Mouse (Mus musculus) liver, embryonic 16.5 days (tissue): ENCODE results near the gene Cd79a. TPM values are rescaled to one million over a fixed set of nuclear protein-coding genes. Genes with fewer than 3 reads are reported as not detected.

Source experiments
- ATAC-seq: fragments of 200-750 bp; cut with Nextera tagmentation; 2 replicates; pipeline ENCODE4 v1.8.0; 2017; ENCODE audit warnings: low read depth, mild to moderate bottlenecking, moderate number of reproducible peaks, moderate library complexity
- H3K27ac ChIP-seq: fragments of 300-500 bp; sonication (generic); 2 replicates; pipeline ENCODE4 v1.5.1; 2014; ENCODE audit warnings: mild to moderate bottlenecking, low read length
- H3K27me3 ChIP-seq: fragments of 300-500 bp; sonication (generic); 2 replicates; pipeline ENCODE4 v1.6.1; 2014; ENCODE audit warnings: low read depth, low read length, mixed read lengths; ENCODE audit not compliant: control insufficient read depth, insufficient read depth
- H3K36me3 ChIP-seq: fragments of 300-500 bp; sonication (generic); 2 replicates; pipeline ENCODE4 v1.6.1; 2014; ENCODE audit warnings: mild to moderate bottlenecking; ENCODE audit not compliant: control insufficient read depth, insufficient read depth
- H3K4me1 ChIP-seq: fragments of 300-500 bp; sonication (generic); 2 replicates; pipeline ENCODE4 v1.6.1; 2014; ENCODE audit warnings: low read depth, low read length, mixed read lengths; ENCODE audit not compliant: control insufficient read depth
- H3K4me2 ChIP-seq: fragments of 300-500 bp; sonication (generic); 2 replicates; pipeline ENCODE4 v1.6.1; 2014; ENCODE audit warnings: low read depth, low read length, mixed read lengths
- H3K4me3 ChIP-seq: fragments of 300-500 bp; sonication (generic); 2 replicates; pipeline ENCODE4 v1.5.1; 2014; ENCODE audit warnings: low read depth, mild to moderate bottlenecking, low read length
- H3K9ac ChIP-seq: fragments of 300-500 bp; sonication (generic); 2 replicates; pipeline ENCODE4 v1.6.1; 2014; ENCODE audit warnings: low read depth, low read length
- H3K9me3 ChIP-seq: fragments of 300-500 bp; sonication (generic); replicated peaks from 2 replicates; pipeline ENCODE4 v1.6.1; 2016; ENCODE audit warnings: low read length; ENCODE audit not compliant: control insufficient read depth
- WGBS: fragments of 180-500 bp; shearing (Covaris S2); extraction: QIAGEN DNeasy Blood & Tissue Kit; methylation state at CpG from one replicate; pipeline ENCODE4 v1.1.7; 2014; ENCODE audit not compliant: insufficient replicate concordance; 5-methylcytosine and 5-hydroxymethylcytosine counted together
- polyA plus RNA-seq: library from polyadenylated mRNA; unstranded; fragments of >200 nt; fragmentation: Nextera tagmentation; extraction: Ambion mirVana; gene quantifications from 2 replicates; pipeline ENCODE4 v1.2.1, GENCODE M21; 2015

Gene Cd79a
- polyA plus RNA-seq: 10.5 and 13.9 TPM in 2 replicates

- H3K27me3 ChIP-seq: no peaks in the 10 kb centered on the region
- no peak within 1 kb of the TSS for H3K27ac ChIP-seq
- H3K36me3 ChIP-seq: no peaks in the 10 kb centered on the region
- ATAC-seq: peak; percentile 38; the same call in 1 of the 2 replicates
- H3K4me3 ChIP-seq: no peak within 1 kb of the TSS
- no peak within 1 kb of the TSS for H3K9ac ChIP-seq
- peaks cover 6% of the 10 kb centered on the region for H3K4me1 ChIP-seq
- H3K4me2 ChIP-seq: no peak within 1 kb of the TSS
- whole genome bisulfite sequencing: 55% methylated on average over 12 of the region's 12 CpGs
- H3K9me3 ChIP-seq: no peaks in the 10 kb centered on the region
These were observed at the start of gene Cd79a for GRCm38 (mm10) chr7:24897224-24897623. Gene Cd79a, plus strand, starts transcription at chr7:24897381.

- no peak for ATAC-seq
- H3K9me3 ChIP-seq: no peaks in the 10 kb centered on the region
- peak overlapping the region; percentile 70 for H3K4me2 ChIP-seq
- H3K9ac ChIP-seq: peak overlapping the region; percentile 48
- 27% methylated on average over 5 of the region's 5 CpGs for WGBS
- peak overlapping the region; percentile 84 for H3K27ac ChIP-seq
- H3K4me1 ChIP-seq: peaks cover 54% of the 10 kb centered on the region
- no peaks in the 10 kb centered on the region for H3K27me3 ChIP-seq
- H3K4me3 ChIP-seq: peak overlapping the region; percentile 47
- no peaks in the 10 kb centered on the region for H3K36me3 ChIP-seq
These were observed 47.0 kb upstream of the Cd79a start for GRCm38 (mm10) chr7:24850162-24850561.

GRCm38 (mm10) chr7:24850899-24851303 lies 46.3 kb upstream of the Cd79a start:
- Histone ChIP-seq H3K9ac (peak overlapping the region; percentile 52), H3K4me2 (peak overlapping the region; percentile 70), H3K27me3 (no peaks in the 10 kb centered on the region), H3K36me3 (no peaks in the 10 kb centered on the region), H3K27ac (peak overlapping the region; percentile 100), H3K9me3 (no peaks in the 10 kb centered on the region), H3K4me3 (peak overlapping the region; percentile 54), H3K4me1 (peaks cover 54% of the 10 kb centered on the region)
- ATAC-seq: peak; percentile 55
- 8% methylated on average over 6 of the region's 6 CpGs for WGBS

- peaks cover 50% of the 10 kb centered on the region for H3K4me1 ChIP-seq
- peak overlapping the region; percentile 72 for H3K9ac ChIP-seq
These were observed 45.4 kb upstream of the Cd79a start for GRCm38 (mm10) chr7:24851596-24852325.

GRCm38 (mm10) chr7:24852557-24853232 lies 44.5 kb upstream of the Cd79a start:
- Histone ChIP-seq H3K9me3 (no peaks in the 10 kb centered on the region), H3K4me1 (peaks cover 59% of the 10 kb centered on the region), H3K27me3 (no peaks in the 10 kb centered on the region), H3K4me3 (peak overlapping the region; percentile 54), H3K36me3 (no peaks in the 10 kb centered on the region), H3K9ac (peak overlapping the region; percentile 72), H3K27ac (peak overlapping the region; percentile 100), H3K4me2 (peak overlapping the region; percentile 70)
- peak; percentile 95 for ATAC-seq
- WGBS: 31% methylated on average over 8 of the region's 8 CpGs

More at GRCm38 (mm10) chr7:24851596-24852325, 45.4 kb upstream of the Cd79a start:
- Histone ChIP-seq H3K27me3 (no peaks in the 10 kb centered on the region), H3K36me3 (no peaks in the 10 kb centered on the region), H3K27ac (peak overlapping the region; percentile 100), H3K9me3 (no peaks in the 10 kb centered on the region), H3K4me2 (peak overlapping the region; percentile 70), H3K4me3 (peak overlapping the region; percentile 54)
- 62% methylated on average over 5 of the region's 5 CpGs for WGBS
- no peak for ATAC-seq

- Histone ChIP-seq H3K4me3 (peak overlapping the region; percentile 31), H3K27ac (peak overlapping the region; percentile 100), H3K9ac (peak overlapping the region; percentile 60), H3K36me3 (no peaks in the 10 kb centered on the region), H3K4me2 (peak overlapping the region; percentile 70), H3K27me3 (no peaks in the 10 kb centered on the region), H3K4me1 (peaks cover 64% of the 10 kb centered on the region), H3K9me3 (no peaks in the 10 kb centered on the region)
- ATAC-seq: peak; percentile 66
These were observed 44.0 kb upstream of the Cd79a start for GRCm38 (mm10) chr7:24853233-24853563.

GRCm38 (mm10) chr7:24853695-24854094 lies 43.5 kb upstream of the Cd79a start:
- Histone ChIP-seq H3K9me3 (no peaks in the 10 kb centered on the region), H3K4me3 (peak overlapping the region; percentile 31), H3K9ac (peak overlapping the region; percentile 60), H3K4me1 (peaks cover 69% of the 10 kb centered on the region), H3K27ac (peak overlapping the region; percentile 100), H3K36me3 (no peaks in the 10 kb centered on the region), H3K27me3 (no peaks in the 10 kb centered on the region), H3K4me2 (peak overlapping the region; percentile 70)
- 38% methylated on average over 7 of the region's 7 CpGs for WGBS
- ATAC-seq: no peak

- H3K4me3 ChIP-seq: no peak overlapping the region
- H3K4me1 ChIP-seq: peaks cover 70% of the 10 kb centered on the region
- 27% methylated on average over 6 of the region's 6 CpGs for WGBS
These were observed 40.6 kb upstream of the Cd79a start for GRCm38 (mm10) chr7:24856460-24857120.

More at GRCm38 (mm10) chr7:24856460-24857120, 40.6 kb upstream of the Cd79a start:
- no peak for ATAC-seq
- Histone ChIP-seq H3K9ac (no peak overlapping the region; the same call in 1 of the 2 replicates), H3K27ac (peak overlapping the region; percentile 41), H3K4me2 (no peak overlapping the region), H3K27me3 (no peaks in the 10 kb centered on the region), H3K9me3 (no peaks in the 10 kb centered on the region), H3K36me3 (no peaks in the 10 kb centered on the region)
